Mouse (Mus musculus) kidney, adult 2 months (tissue): Measurements from ENCODE around the gene Mast3. TPM values are rescaled to one million over a fixed set of nuclear protein-coding genes. Genes with fewer than 3 reads are reported as not detected.

ENCODE experiments used
- DNase-seq: peaks from one replicate; pipeline ENCODE4 v3.0.0; 2021
- H3K27ac ChIP-seq: fragments of 200-500 bp; 2 replicates; pipeline ENCODE4 v1.5.1; 2012; ENCODE audit warnings: low read depth, low read length, control low read depth, inconsistent platforms; ENCODE audit not compliant: insufficient read depth
- H3K27me3 ChIP-seq: fragments of 200-500 bp; replicated peaks from 2 replicates; pipeline ENCODE4 v1.6.1; 2012; ENCODE audit warnings: mild to moderate bottlenecking, moderate library complexity, low read length, inconsistent platforms; ENCODE audit not compliant: control insufficient read depth, insufficient read depth
- H3K36me3 ChIP-seq: fragments of 200-500 bp; 2 replicates; pipeline ENCODE4 v1.6.1; 2012; ENCODE audit warnings: mild to moderate bottlenecking, moderate library complexity, low read length, inconsistent platforms; ENCODE audit not compliant: control insufficient read depth, insufficient read depth
- H3K4me1 ChIP-seq: fragments of 200-500 bp; 2 replicates; pipeline ENCODE4 v1.6.1; 2011; ENCODE audit warnings: low read length; ENCODE audit not compliant: control insufficient read depth, insufficient read depth
- H3K4me3 ChIP-seq: fragments of 200-500 bp; 2 replicates; pipeline ENCODE4 v1.5.1; 2011; ENCODE audit warnings: mild to moderate bottlenecking, low read depth, low read length, control low read depth; ENCODE audit not compliant: insufficient read depth
- CTCF ChIP-seq: fragments of 200-500 bp; conservative IDR thresholded peaks from 2 replicates; pipeline ENCODE4 v1.5.1; 2011; ENCODE audit warnings: low read depth, mild to moderate bottlenecking, control low read depth, low read length, moderate library complexity, mixed read lengths; ENCODE audit not compliant: insufficient read depth, insufficient read length
- POLR2A ChIP-seq: fragments of 200-500 bp; IDR thresholded peaks from one replicate; pipeline ENCODE4 v1.6.1; 2011; ENCODE audit warnings: low read depth, low read length, control low read depth
- WGBS: fragments of 180-500 bp; shearing (Covaris S2); methylation state at CpG from one replicate; pipeline ENCODE4 v1.1.7; 2018; 5-methylcytosine and 5-hydroxymethylcytosine counted together
- polyA plus RNA-seq: library from polyadenylated mRNA; depleted of rRNA; stranded (reverse); fragments of >200 nt; gene quantifications from 2 replicates; pipeline ENCODE4 v1.2.3, GENCODE M21; 2012

Gene Mast3
- polyA plus RNA-seq, 1 experiment: 25.3 TPM

GRCm38 (mm10) chr8:70849333-70849990 lies 44.6 kb upstream of the Mast3 start:
- no peak overlapping the region for H3K4me3 ChIP-seq
- H3K27me3 ChIP-seq: no peaks in the 10 kb centered on the region
- H3K4me1 ChIP-seq: no peaks in the 10 kb centered on the region
- H3K27ac ChIP-seq: no peak overlapping the region
- WGBS: 74% methylated on average over 3 of the region's 3 CpGs
- no peak for DNase-seq
- TF ChIP-seq CTCF: no peak
- no peak for TF ChIP-seq POLR2A
- no peaks in the 10 kb centered on the region for H3K36me3 ChIP-seq

GRCm38 (mm10) chr8:70846371-70847154 lies 41.7 kb upstream of the Mast3 start:
- Histone ChIP-seq H3K4me1 (no peaks in the 10 kb centered on the region), H3K27me3 (no peaks in the 10 kb centered on the region), H3K36me3 (no peaks in the 10 kb centered on the region), H3K4me3 (no peak overlapping the region), H3K27ac (no peak overlapping the region)
- WGBS: 52% methylated on average over 15 of the region's 15 CpGs
- no peak for DNase-seq
- TF ChIP-seq POLR2A (no peak), CTCF (no peak; the same call in 1 of the 2 replicates)

- Histone ChIP-seq H3K27ac (no peak overlapping the region), H3K27me3 (no peaks in the 10 kb centered on the region), H3K4me3 (no peak overlapping the region), H3K36me3 (no peaks in the 10 kb centered on the region), H3K4me1 (peaks cover 3% of the 10 kb centered on the region; the same call in 1 of the 2 replicates)
- 49% methylated on average over 5 of the region's 5 CpGs for WGBS
- TF ChIP-seq POLR2A (no peak), CTCF (no peak)
- no peak for DNase-seq
These were observed 40.3 kb upstream of the Mast3 start for GRCm38 (mm10) chr8:70845108-70845507.

GRCm38 (mm10) chr8:70844523-70844922 lies 39.7 kb upstream of the Mast3 start:
- 3% methylated on average over 6 of the region's 6 CpGs for WGBS
- H3K4me3 ChIP-seq: no peak overlapping the region
- H3K4me1 ChIP-seq: peaks cover 3% of the 10 kb centered on the region; the same call in 1 of the 2 replicates
- peak; percentile 92 for DNase-seq
- TF ChIP-seq CTCF (peak; percentile 93), POLR2A (no peak)
- H3K27ac ChIP-seq: no peak overlapping the region
- H3K27me3 ChIP-seq: no peaks in the 10 kb centered on the region
- H3K36me3 ChIP-seq: no peaks in the 10 kb centered on the region

- Histone ChIP-seq H3K4me3 (no peak overlapping the region), H3K36me3 (no peaks in the 10 kb centered on the region), H3K4me1 (peaks cover 3% of the 10 kb centered on the region; the same call in 1 of the 2 replicates), H3K27ac (no peak overlapping the region), H3K27me3 (no peaks in the 10 kb centered on the region)
- 85% methylated on average over 8 of the region's 8 CpGs for WGBS
- TF ChIP-seq POLR2A (no peak), CTCF (no peak)
- DNase-seq: no peak
These were observed 39.1 kb upstream of the Mast3 start for GRCm38 (mm10) chr8:70843941-70844340.

- Histone ChIP-seq H3K36me3 (no peaks in the 10 kb centered on the region), H3K27me3 (no peaks in the 10 kb centered on the region), H3K4me1 (peaks cover 3% of the 10 kb centered on the region; the same call in 1 of the 2 replicates), H3K4me3 (no peak overlapping the region), H3K27ac (no peak overlapping the region)
- no peak for DNase-seq
- WGBS: 86% methylated on average over 5 of the region's 5 CpGs
- no peak for TF ChIP-seq POLR2A
- no peak for TF ChIP-seq CTCF
These were observed 38.4 kb upstream of the Mast3 start for GRCm38 (mm10) chr8:70843214-70843773.

- peaks cover 3% of the 10 kb centered on the region; the same call in 1 of the 2 replicates for H3K4me1 ChIP-seq
- no peak for DNase-seq
- no peak for TF ChIP-seq CTCF
- TF ChIP-seq POLR2A: no peak
- no peaks in the 10 kb centered on the region for H3K36me3 ChIP-seq
- no peak overlapping the region for H3K27ac ChIP-seq
- no peak overlapping the region for H3K4me3 ChIP-seq
- H3K27me3 ChIP-seq: no peaks in the 10 kb centered on the region
- 71% methylated on average over 25 of the region's 25 CpGs for WGBS
These were observed 37.6 kb upstream of the Mast3 start for GRCm38 (mm10) chr8:70842484-70842883.
